Mouse (Mus musculus) ES-E14 (cell line): ENCODE results near the gene Rnpepl1. TPM values are rescaled to one million over a fixed set of nuclear protein-coding genes. Genes with fewer than 3 reads are reported as not detected.
A peak's percentile ranks its signal among the peaks of the same experiment; 100 is the strongest.

ENCODE experiments used
- DNase-seq: peaks from one replicate; pipeline ENCODE4 v3.0.0-alpha.2; 2013; ENCODE audit warnings: low read depth, low spot score
- H3K27ac ChIP-seq: 2 replicates; pipeline ENCODE4 v1.5.1; 2012; ENCODE audit warnings: low read depth, mild to moderate bottlenecking, low read length, moderate library complexity, mixed read lengths; ENCODE audit not compliant: poor library complexity, insufficient read depth, severe bottlenecking
- H3K36me3 ChIP-seq: 2 replicates; pipeline ENCODE4 v1.6.1; 2012; ENCODE audit warnings: mild to moderate bottlenecking, low read length, moderate library complexity, mixed read lengths; ENCODE audit not compliant: control insufficient read depth, poor library complexity, insufficient read depth, severe bottlenecking
- H3K4me1 ChIP-seq, 2 experiments: fragments of 150-350 bp in 1 of 2; sonication (generic) in 1 of 2; 2 replicates each; pipeline ENCODE4 v1.6.1; 2012; ENCODE audit warnings: low read length in 2 of 2, mild to moderate bottlenecking in 1 of 2, mixed read lengths in 1 of 2; ENCODE audit not compliant: control insufficient read depth in 2 of 2, insufficient read depth in 2 of 2, poor library complexity in 1 of 2
- H3K4me3 ChIP-seq, 2 experiments: fragments of 150-350 bp in 1 of 2; sonication (generic) in 1 of 2; 2 replicates each; pipeline ENCODE4 v1.5.1; 2012; ENCODE audit warnings: low read length in 2 of 2, low read depth in 1 of 2, mild to moderate bottlenecking in 1 of 2, mixed read lengths in 1 of 2; ENCODE audit not compliant: insufficient read depth in 1 of 2, poor library complexity in 1 of 2, severe bottlenecking in 1 of 2
- H3K9ac ChIP-seq: 2 replicates; pipeline ENCODE4 v1.6.1; 2012; ENCODE audit warnings: low read depth, mild to moderate bottlenecking, low read length, mixed read lengths; ENCODE audit not compliant: poor library complexity, insufficient read depth, severe bottlenecking
- H3K9me3 ChIP-seq: fragments of 150-350 bp; sonication (generic); 2 replicates; pipeline ENCODE4 v1.6.1; 2012; ENCODE audit warnings: low read depth, mild to moderate bottlenecking, low read length; ENCODE audit not compliant: control insufficient read depth, insufficient read depth
- CHD2 ChIP-seq: IDR thresholded peaks from 2 replicates; pipeline ENCODE4 v1.6.1; 2014; ENCODE audit warnings: mild to moderate bottlenecking, low read depth, low read length, inconsistent platforms
- HCFC1 ChIP-seq: IDR thresholded peaks from 2 replicates; pipeline ENCODE4 v1.6.1; 2012; ENCODE audit warnings: low read length, inconsistent platforms, borderline replicate concordance; ENCODE audit not compliant: insufficient read depth
- MAFK ChIP-seq: IDR thresholded peaks from 2 replicates; pipeline ENCODE4 v1.6.1; 2014; ENCODE audit warnings: mild to moderate bottlenecking, low read depth, low read length, inconsistent platforms; ENCODE audit not compliant: insufficient read depth
- ZC3H11A ChIP-seq: IDR thresholded peaks from 2 replicates; pipeline ENCODE4 v1.6.1; 2012; ENCODE audit warnings: low read depth, mild to moderate bottlenecking, inconsistent platforms, low read length, borderline replicate concordance
- ZNF384 ChIP-seq: IDR thresholded peaks from 2 replicates; pipeline ENCODE4 v1.6.1; 2012; ENCODE audit warnings: low read depth, low read length, inconsistent platforms
- in situ Hi-C, 2 experiments: fragments of 600-800 bp; cut with MboI; formaldehyde crosslinking; loops; one replicate each; pipeline ENCODE4 v1.15.1; 2025; ENCODE audit warnings: low sequenced_read_pairs in 2 of 2, inconsistent platforms in 1 of 2; ENCODE audit not compliant: unreplicated experiment in 2 of 2
- total RNA-seq: library from RNA; depleted of rRNA; stranded (reverse); fragments of 300-350 nt; gene quantifications from 2 replicates; pipeline ENCODE4 v1.2.3, GENCODE M21; 2012; rRNA removed

Rnpepl1 gene
- total RNA-seq, 1 experiment = 15.8 TPM

DNA sequence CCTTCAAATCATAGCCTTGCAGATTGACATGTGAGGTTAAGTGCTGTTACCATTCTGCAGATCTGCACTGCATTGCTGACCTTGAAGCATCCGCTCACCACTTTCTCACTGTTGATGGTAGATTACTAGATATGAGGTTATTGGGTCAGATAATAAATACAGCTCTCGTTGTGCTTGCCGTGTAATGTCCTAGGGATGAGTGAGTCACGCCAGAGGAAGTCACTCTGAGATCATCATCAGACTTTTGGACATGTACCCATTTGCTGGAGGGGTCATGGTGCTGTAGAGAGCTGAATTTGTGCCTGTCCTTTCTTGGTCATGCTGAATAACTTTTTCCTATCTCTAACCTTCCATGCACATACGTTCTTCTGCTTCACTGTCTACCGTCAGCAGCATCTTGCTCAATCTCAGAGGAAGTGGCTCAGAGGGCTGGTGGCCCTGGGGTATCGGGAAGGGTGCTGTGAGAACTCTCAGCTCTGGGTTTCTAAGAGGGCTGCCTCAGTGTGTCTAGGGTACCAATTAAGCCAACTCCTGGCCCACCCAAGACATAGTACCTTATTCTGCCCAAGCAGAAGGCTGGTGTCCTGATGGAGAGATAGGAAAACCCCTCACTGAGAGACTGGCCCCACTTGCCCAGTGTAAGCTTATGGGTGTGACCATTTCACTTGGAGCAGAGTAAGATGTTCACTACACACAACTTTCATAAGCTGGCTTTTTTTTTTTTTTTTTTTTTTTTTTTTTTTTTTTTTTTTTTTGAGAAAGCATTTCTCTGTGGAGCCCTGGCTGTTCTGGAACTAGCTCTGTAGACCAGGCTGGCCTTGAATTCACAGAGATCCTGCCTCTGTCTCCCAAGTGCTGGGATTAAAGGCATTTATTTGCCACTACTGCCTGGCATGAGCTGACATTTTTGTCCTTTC lies 61.6 kb downstream of the Rnpepl1 start:
- no peaks in the 10 kb centered on the region for H3K9me3 ChIP-seq
- TF ChIP-seq MAFK (no peak), CHD2 (no peak), ZC3H11A (no peak), ZNF384 (0 out of 2 replicates have a peak, but pooled peaks have one; percentile 21), HCFC1 (no peak)
- no peaks in the 10 kb centered on the region for H3K4me1 ChIP-seq
- in situ Hi-C loops = no loop called here
- no peak for DNase-seq
- H3K9ac ChIP-seq = no peak overlapping the region
- H3K27ac ChIP-seq = no peak overlapping the region
- no peak overlapping the region for H3K4me3 ChIP-seq
- no peaks in the 10 kb centered on the region for H3K36me3 ChIP-seq

DNA sequence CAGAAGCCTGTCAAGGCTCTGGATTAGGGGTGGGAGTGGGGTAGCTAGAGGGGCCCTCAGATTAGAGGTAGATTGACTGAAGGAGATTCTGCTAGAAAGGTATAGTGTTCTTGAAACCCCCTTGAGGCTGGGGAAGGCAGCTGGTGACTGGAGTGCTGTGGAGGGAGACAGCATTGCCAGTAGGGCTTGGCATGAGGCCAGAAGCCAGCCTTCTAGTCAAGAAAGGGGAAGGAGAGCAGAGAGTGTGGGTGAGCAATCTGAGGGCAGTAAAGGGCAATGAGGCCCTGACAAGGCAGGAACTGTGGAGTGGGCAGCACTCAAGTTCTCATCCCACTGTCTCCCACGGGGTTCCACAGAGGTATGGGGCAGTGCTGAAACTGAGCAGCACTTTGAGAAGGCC lies 62.3 kb downstream of the Rnpepl1 start:
- in situ Hi-C loops = no loop called here
- DNase-seq = no peak
- 0 out of 4 replicates have a peak, but pooled peaks cover 0 to 1% of the 10 kb centered on the region in 2 experiments for H3K4me1 ChIP-seq
- no peak overlapping the region for H3K4me3 ChIP-seq
- no peaks in the 10 kb centered on the region for H3K36me3 ChIP-seq
- H3K9me3 ChIP-seq = no peaks in the 10 kb centered on the region
- no peak overlapping the region for H3K9ac ChIP-seq
- no peak overlapping the region for H3K27ac ChIP-seq
- TF ChIP-seq ZNF384 = no peak
- no peak for TF ChIP-seq CHD2
- no peak for TF ChIP-seq HCFC1

Other genes with a start within 250 kb of the Rnpepl1 start
- gene Gpc1, start 79.1 kb upstream of the Rnpepl1 start, total RNA-seq = 38.0 and 49.9 TPM in 2 replicates
- gene Ankmy1, start 7.9 kb upstream of the Rnpepl1 start, total RNA-seq = 0.71 and 1.6 TPM in 2 replicates
- gene Dusp28, start 3.8 kb upstream of the Rnpepl1 start, total RNA-seq = 4.8 and 6.0 TPM in 2 replicates
- gene Capn10, start 23.6 kb downstream of the Rnpepl1 start, total RNA-seq = 32.6 and 47.8 TPM in 2 replicates
- gene Gpr35, start 40.1 kb downstream of the Rnpepl1 start, total RNA-seq = 0.22 and 0.42 TPM in 2 replicates
- not detected in 2 replicates for gene Aqp12, start 95.6 kb downstream of the Rnpepl1 start, total RNA-seq
- 8.2 and 10.2 TPM in 2 replicates for gene Kif1a, start 191.2 kb downstream of the Rnpepl1 start, total RNA-seq
- gene Agxt, start 224.5 kb downstream of the Rnpepl1 start, total RNA-seq = not detected in 2 replicates